Mouse (Mus musculus): Measurements from ENCODE around the gene Rdm1.

DNA sequence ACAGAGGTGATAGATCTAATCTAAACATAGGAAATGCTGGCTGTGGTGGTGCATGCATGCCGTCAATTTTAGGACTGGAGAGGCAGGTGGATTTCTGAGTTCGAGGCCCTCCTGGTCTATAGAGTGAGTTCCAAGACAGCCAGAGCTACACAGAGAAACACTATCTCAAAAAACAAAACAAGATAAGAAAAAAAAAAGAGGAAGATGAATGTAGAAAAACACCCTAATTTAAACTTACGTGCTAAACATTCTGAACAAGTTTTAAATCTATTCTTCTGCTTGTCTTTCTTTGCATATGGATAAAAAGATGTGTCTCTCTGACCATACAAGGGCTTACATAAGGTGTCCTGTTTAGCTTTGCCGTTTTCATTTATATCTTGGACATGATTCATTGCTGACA is 44.3 kb downstream of the Rdm1 start:
- TF ChIP-seq CTCF (IDR thresholded peaks at IDR 0.05 in 2 of 3, conservative IDR thresholded peaks at IDR 0.05 in 1 of 3; ENCODE audit: control insufficient read depth in 1 of 3, insufficient read depth in 1 of 3, low read depth in 2 of 3, low read length in 3 of 3, poor library complexity in 1 of 3, severe bottlenecking in 1 of 3), result no peak
- TF ChIP-seq POLR2A (IDR thresholded peaks at IDR 0.05; ENCODE audit: control insufficient read depth in 1 of 2, insufficient read depth in 1 of 2, low read depth in 1 of 2, low read length in 2 of 2, poor library complexity in 1 of 2), result no peak
- TF ChIP-seq MAZ (IDR thresholded peaks at IDR 0.05; ENCODE audit: low read depth, low read length), result no peak
- no peak for TF ChIP-seq NELFE (IDR thresholded peaks at IDR 0.05; ENCODE audit: low read depth, low read length)
- no peak for TF ChIP-seq MAX (IDR thresholded peaks at IDR 0.05; ENCODE audit: low read length)
- 0 out of 2 replicates have a peak, but pooled peaks have one; percentile 28 for TF ChIP-seq TCF12 (IDR thresholded peaks at IDR 0.05; ENCODE audit: low read depth, low read length)
- no peak for TF ChIP-seq MEF2A (IDR thresholded peaks at IDR 0.05; ENCODE audit: extremely low read depth, insufficient replicate concordance, low read depth, low read length, poor library complexity, severe bottlenecking)
